Mouse (Mus musculus): Measurements from ENCODE around the gene Olfr1065. TPM values are rescaled to one million over a fixed set of nuclear protein-coding genes. Genes with fewer than 3 reads are reported as not detected.

The Olfr1065 gene
- not detected in 2 replicates for polyA plus RNA-seq (2015; fragmentation: Nextera tagmentation; extraction: Ambion mirVana)

GRCm38 (mm10) chr2:86450491-86450890, at the start of gene Olfr1065:
TSS of gene Olfr1065 (minus strand) at chr2:86450591.

GRCm38 (mm10) chr2:86487286-86487685, 36.9 kb upstream of the Olfr1065 start, which contains the start of gene Olfr228:
TSS of gene Olfr228 (minus strand) at chr2:86487386.

GRCm38 (mm10) chr2:86456169-86456568, 5.8 kb upstream of the Olfr1065 start, which contains the start of gene Olfr1066:
TSS of gene Olfr1066 (minus strand) at chr2:86456269.

GRCm38 (mm10) chr2:86426649-86427048, 23.7 kb downstream of the Olfr1065 start, which contains the start of gene Olfr1062:
TSS of gene Olfr1062 (minus strand) at chr2:86426749.

GRCm38 (mm10) chr2:86413950-86414349, 36.4 kb downstream of the Olfr1065 start, which contains the start of gene Olfr1061:
TSS of gene Olfr1061 (minus strand) at chr2:86414050.

Other genes starting within 250 kb of the Olfr1065 start
- not detected in 2 replicates for gene Olfr1045, start 247.6 kb downstream of the Olfr1065 start, polyA plus RNA-seq (2015; fragmentation: Nextera tagmentation; extraction: Ambion mirVana)
- not detected in 2 replicates for gene Olfr1046, start 231.3 kb downstream of the Olfr1065 start, polyA plus RNA-seq (2015; fragmentation: Nextera tagmentation; extraction: Ambion mirVana)
- not detected in 2 replicates for gene Olfr1047, start 219.2 kb downstream of the Olfr1065 start, polyA plus RNA-seq (2015; fragmentation: Nextera tagmentation; extraction: Ambion mirVana)
- not detected in 2 replicates for gene Olfr1048, start 210.3 kb downstream of the Olfr1065 start, polyA plus RNA-seq (2015; fragmentation: Nextera tagmentation; extraction: Ambion mirVana)
- gene Olfr1049, start 192.3 kb downstream of the Olfr1065 start, polyA plus RNA-seq (2015; fragmentation: Nextera tagmentation; extraction: Ambion mirVana): not detected in 2 replicates
- gene Olfr1051, start 171.5 kb downstream of the Olfr1065 start, polyA plus RNA-seq (2015; fragmentation: Nextera tagmentation; extraction: Ambion mirVana): not detected in 2 replicates
- gene Olfr1052, start 158.1 kb downstream of the Olfr1065 start, polyA plus RNA-seq (2015; fragmentation: Nextera tagmentation; extraction: Ambion mirVana): not detected in 2 replicates
- gene Olfr1053, start 135.3 kb downstream of the Olfr1065 start, polyA plus RNA-seq (2015; fragmentation: Nextera tagmentation; extraction: Ambion mirVana): not detected in 2 replicates
- gene Olfr1054, start 115.2 kb downstream of the Olfr1065 start, polyA plus RNA-seq (2015; fragmentation: Nextera tagmentation; extraction: Ambion mirVana): not detected in 2 replicates
- gene Olfr1055, start 100.3 kb downstream of the Olfr1065 start, polyA plus RNA-seq (2015; fragmentation: Nextera tagmentation; extraction: Ambion mirVana): not detected in 2 replicates
- gene Olfr1056, start 88.1 kb downstream of the Olfr1065 start, polyA plus RNA-seq (2015; fragmentation: Nextera tagmentation; extraction: Ambion mirVana): not detected in 2 replicates
- gene Olfr1057, start 72.2 kb downstream of the Olfr1065 start, polyA plus RNA-seq (2015; fragmentation: Nextera tagmentation; extraction: Ambion mirVana): not detected in 2 replicates
- gene Olfr1058, start 62.0 kb downstream of the Olfr1065 start, polyA plus RNA-seq (2015; fragmentation: Nextera tagmentation; extraction: Ambion mirVana): not detected in 2 replicates
- not detected in 2 replicates for gene Olfr1061, start 36.5 kb downstream of the Olfr1065 start, polyA plus RNA-seq (2015; fragmentation: Nextera tagmentation; extraction: Ambion mirVana)
- not detected in 2 replicates for gene Olfr1062, start 23.8 kb downstream of the Olfr1065 start, polyA plus RNA-seq (2015; fragmentation: Nextera tagmentation; extraction: Ambion mirVana)
- not detected in 2 replicates for gene Olfr1066, start 5.7 kb upstream of the Olfr1065 start, polyA plus RNA-seq (2015; fragmentation: Nextera tagmentation; extraction: Ambion mirVana)
- gene Olfr228, start 36.8 kb upstream of the Olfr1065 start, polyA plus RNA-seq (2015; fragmentation: Nextera tagmentation; extraction: Ambion mirVana): not detected in 2 replicates
- not detected in 2 replicates for gene Olfr1076, start 57.9 kb upstream of the Olfr1065 start, polyA plus RNA-seq (2015; fragmentation: Nextera tagmentation; extraction: Ambion mirVana)
- not detected in 2 replicates for gene Olfr1079, start 91.9 kb upstream of the Olfr1065 start, polyA plus RNA-seq (2015; fragmentation: Nextera tagmentation; extraction: Ambion mirVana)
- gene Olfr1080, start 107.6 kb upstream of the Olfr1065 start, polyA plus RNA-seq (2015; fragmentation: Nextera tagmentation; extraction: Ambion mirVana): not detected in 2 replicates
- not detected in 2 replicates for gene Olfr1082, start 148.4 kb upstream of the Olfr1065 start, polyA plus RNA-seq (2015; fragmentation: Nextera tagmentation; extraction: Ambion mirVana)
- not detected in 2 replicates for gene Olfr1084, start 189.1 kb upstream of the Olfr1065 start, polyA plus RNA-seq (2015; fragmentation: Nextera tagmentation; extraction: Ambion mirVana)
- not detected in 2 replicates for gene Olfr1085, start 211.4 kb upstream of the Olfr1065 start, polyA plus RNA-seq (2015; fragmentation: Nextera tagmentation; extraction: Ambion mirVana)
- not detected in 2 replicates for gene Olfr1086, start 229.5 kb upstream of the Olfr1065 start, polyA plus RNA-seq (2015; fragmentation: Nextera tagmentation; extraction: Ambion mirVana)
- not detected in 2 replicates for gene Olfr1087, start 247.8 kb upstream of the Olfr1065 start, polyA plus RNA-seq (2015; fragmentation: Nextera tagmentation; extraction: Ambion mirVana)